Mouse (Mus musculus) myocyte (in vitro differentiated cells): ENCODE results near the gene Cxcr5.

Experiments used
- CEBPB ChIP-seq: IDR thresholded peaks from 2 replicates; pipeline ENCODE4 v1.6.1; 2011; ENCODE audit warnings: mild to moderate bottlenecking, moderate library complexity; ENCODE audit not compliant: poor library complexity, insufficient read depth, severe bottlenecking
- E2F4 ChIP-seq: IDR thresholded peaks from one replicate; pipeline ENCODE4 v1.6.1; 2011; ENCODE audit warnings: mild to moderate bottlenecking, control low read depth, moderate library complexity; ENCODE audit not compliant: insufficient read depth
- MAX ChIP-seq: IDR thresholded peaks from one replicate; pipeline ENCODE4 v1.6.1; 2011; ENCODE audit warnings: low read depth, mild to moderate bottlenecking, control low read depth
- MYOD1 ChIP-seq, 3 experiments: IDR thresholded peaks; one replicate each; pipeline ENCODE4 v1.6.1; 2011; ENCODE audit warnings: control low read depth in 2 of 3, low read depth in 2 of 3, mild to moderate bottlenecking in 2 of 3, moderate library complexity in 1 of 3; ENCODE audit not compliant: insufficient read length in 2 of 3, control insufficient read depth in 1 of 3
- MYOG ChIP-seq, 3 experiments: IDR thresholded peaks; one replicate each; pipeline ENCODE4 v1.6.1; 2011; ENCODE audit warnings: control low read depth in 2 of 3, low read depth in 2 of 3, mild to moderate bottlenecking in 2 of 3; ENCODE audit not compliant: insufficient read length in 2 of 3, control insufficient read depth in 1 of 3, insufficient read depth in 1 of 3
- POLR2A ChIP-seq: IDR thresholded peaks from one replicate; pipeline ENCODE4 v1.6.1; 2011; ENCODE audit warnings: low read depth, mild to moderate bottlenecking, control low read depth, moderate library complexity; ENCODE audit not compliant: insufficient read length
- POLR2AphosphoS2 ChIP-seq: IDR thresholded peaks from one replicate; pipeline ENCODE4 v1.6.1; 2011; ENCODE audit warnings: low read depth, control low read depth; ENCODE audit not compliant: insufficient read length
- REST ChIP-seq: IDR thresholded peaks from one replicate; pipeline ENCODE4 v1.6.1; 2011; ENCODE audit warnings: mild to moderate bottlenecking, control low read depth, moderate library complexity; ENCODE audit not compliant: insufficient read depth, insufficient read length
- TCF12 ChIP-seq: IDR thresholded peaks from one replicate; pipeline ENCODE4 v1.6.1; 2011; ENCODE audit warnings: mild to moderate bottlenecking, control low read depth; ENCODE audit not compliant: poor library complexity, insufficient read depth, severe bottlenecking
- USF1 ChIP-seq: IDR thresholded peaks from one replicate; pipeline ENCODE4 v1.6.1; 2011; ENCODE audit warnings: low read depth, mild to moderate bottlenecking, control low read depth, moderate library complexity

- TF ChIP-seq POLR2A (no peak), USF1 (no peak), CEBPB (no peak), POLR2AphosphoS2 (no peak), MAX (no peak), MYOD1 (IDR thresholded peaks at IDR 0.05; ENCODE audit: control insufficient read depth in 1 of 3, insufficient read length in 2 of 3, low read depth in 2 of 3) (no peak), TCF12 (no peak), MYOG (IDR thresholded peaks at IDR 0.05; ENCODE audit: control insufficient read depth in 1 of 3, insufficient read depth in 1 of 3, insufficient read length in 2 of 3, low read depth in 2 of 3) (no peak), E2F4 (no peak), REST (no peak)
These were observed 59.7 kb downstream of the Cxcr5 start for GRCm38 (mm10) chr9:44502006-44502405.
